Mouse (Mus musculus) C3H10T1/2 (cell line): ENCODE measurements around the gene Rtn2. TPM values are rescaled to one million over a fixed set of nuclear protein-coding genes. Genes with fewer than 3 reads are reported as not detected.

Experiments
- polyA plus RNA-seq, 2 experiments: library from polyadenylated mRNA; unstranded; fragments of >200 nt; fragmentation: generic; extraction: Trizol; gene quantifications; one replicate each; pipeline ENCODE4 v1.2.1; 2012; ENCODE audit warnings: missing spikeins in 2 of 2

Rtn2 gene
- polyA plus RNA-seq, result 1 to 10 TPM in 1 of 2 experiments, under 1 TPM in 1; 0.91 to 1.1 TPM

GRCm38 (mm10) chr7:19282385-19282784, at the start of gene Rtn2:
TSS of gene Rtn2 (plus strand) at chr7:19282624.

DNA sequence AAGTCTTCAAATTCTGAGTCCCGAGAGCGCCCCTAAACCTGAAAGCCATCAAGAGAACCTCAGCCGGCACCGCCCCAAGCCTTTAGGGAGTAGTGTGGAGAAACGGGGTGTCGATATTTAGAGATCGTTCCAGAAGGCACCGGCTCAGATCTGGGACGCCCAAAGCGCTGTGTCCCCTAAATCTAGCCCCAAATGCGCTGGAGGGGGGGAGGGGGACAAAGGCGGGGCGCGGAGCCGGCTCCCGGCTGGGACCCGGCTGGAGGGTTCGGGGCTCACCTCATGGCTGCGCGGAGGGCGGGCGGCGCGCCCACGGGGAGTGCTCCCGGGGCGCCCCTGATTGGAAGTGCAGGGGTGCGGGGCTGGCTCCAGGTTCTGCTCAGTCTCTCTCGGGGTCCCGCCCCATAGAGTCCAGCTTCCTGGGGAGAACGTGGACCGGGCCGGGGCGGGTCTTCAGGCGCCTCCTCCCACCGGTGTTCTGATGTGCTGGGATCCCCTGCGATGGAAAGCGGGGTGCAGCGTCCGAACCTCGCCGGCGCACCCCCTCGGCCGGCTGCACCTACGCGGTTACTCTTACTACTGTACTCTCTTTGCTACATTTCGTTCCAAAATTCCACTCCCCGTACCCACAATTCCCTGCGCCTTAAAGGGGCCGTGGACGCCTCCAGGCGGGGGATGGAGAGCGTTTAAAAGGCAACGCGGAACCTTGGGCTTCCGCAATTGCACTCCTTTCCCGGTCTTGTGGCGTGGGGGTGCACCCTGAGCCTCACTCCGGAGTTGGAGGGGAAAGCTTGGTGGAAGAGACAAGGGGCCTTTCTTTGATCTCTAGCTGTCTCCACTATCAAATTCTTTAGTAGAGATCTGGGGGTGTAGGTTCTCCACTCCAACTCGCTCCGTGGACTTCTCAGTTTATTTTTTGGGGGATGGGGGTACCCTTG, 10.9 kb upstream of the Rtn2 start, which contains the start of gene Vasp:
Gene Vasp (minus strand): TSS at position 580 of the 935 bp plus-strand sequence.

DNA sequence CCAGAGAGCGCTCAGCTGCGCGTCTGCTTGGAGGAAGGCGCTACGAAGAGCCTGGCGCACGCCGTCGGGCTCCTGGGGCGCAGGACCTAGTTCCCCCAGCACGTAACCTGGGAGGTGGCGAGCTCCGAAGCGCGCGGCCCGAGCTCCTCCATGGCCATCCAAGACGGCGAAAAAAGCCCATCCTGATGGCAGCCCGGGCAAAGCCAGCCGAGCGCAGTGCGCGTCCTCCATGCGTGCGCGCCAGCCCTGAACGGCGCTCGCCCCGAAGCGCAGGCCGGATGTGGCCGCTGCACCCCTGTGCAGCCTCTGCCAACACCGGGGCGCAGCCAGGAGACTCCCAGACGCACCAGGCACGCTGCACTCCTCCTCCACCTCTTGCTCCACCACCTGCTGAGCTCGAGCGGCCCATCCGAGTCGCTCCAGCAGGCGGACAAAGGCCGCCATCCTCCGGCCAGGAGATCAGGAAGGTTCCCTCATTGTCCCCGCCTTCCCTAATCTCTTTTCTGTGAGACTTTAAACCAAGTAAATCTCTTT, 2.8 kb upstream of the Rtn2 start, which contains the start of gene Ppm1n:
Gene Ppm1n (minus strand): TSS at position 484 of the 534 bp plus-strand sequence.

DNA sequence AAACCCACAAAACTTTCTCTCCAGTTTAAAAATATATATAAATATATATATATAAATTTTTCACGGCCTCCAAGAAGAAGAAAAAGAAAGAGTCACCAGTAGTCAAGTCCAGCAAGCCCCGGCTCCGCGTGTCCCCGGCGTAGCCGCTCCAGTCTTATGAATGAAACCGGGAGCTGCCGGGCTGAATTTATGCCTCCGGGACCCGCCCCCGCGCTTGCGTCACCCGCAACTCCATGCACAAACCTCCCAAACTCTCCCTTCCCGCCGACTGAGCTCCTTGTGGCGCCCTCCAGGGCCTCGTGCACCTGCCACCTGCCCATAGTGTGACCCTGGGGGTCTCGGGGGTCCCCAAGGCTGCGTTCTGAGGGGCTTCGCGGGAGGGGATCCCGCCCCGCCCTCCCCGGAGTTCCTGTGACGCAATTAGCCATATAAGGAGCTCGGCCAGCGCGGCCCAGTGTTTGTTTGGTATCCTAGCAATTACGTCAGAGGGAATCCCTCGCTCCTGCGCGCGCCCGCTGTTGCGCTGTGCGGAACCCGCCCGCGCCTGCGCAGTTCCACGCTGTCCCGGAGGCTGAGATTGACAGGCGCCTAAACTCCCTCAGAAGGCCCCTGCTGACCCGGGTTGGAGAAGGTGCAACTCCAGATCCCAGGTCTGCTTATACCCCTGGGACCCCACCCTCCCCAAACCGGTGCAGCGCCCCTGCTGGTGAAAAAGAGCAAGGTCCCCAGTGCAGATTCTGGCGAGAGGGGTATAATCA, 27.6 kb downstream of the Rtn2 start, which contains the start of gene Fosb:
Gene Fosb (minus strand): TSS at position 168 of the 758 bp plus-strand sequence.

DNA sequence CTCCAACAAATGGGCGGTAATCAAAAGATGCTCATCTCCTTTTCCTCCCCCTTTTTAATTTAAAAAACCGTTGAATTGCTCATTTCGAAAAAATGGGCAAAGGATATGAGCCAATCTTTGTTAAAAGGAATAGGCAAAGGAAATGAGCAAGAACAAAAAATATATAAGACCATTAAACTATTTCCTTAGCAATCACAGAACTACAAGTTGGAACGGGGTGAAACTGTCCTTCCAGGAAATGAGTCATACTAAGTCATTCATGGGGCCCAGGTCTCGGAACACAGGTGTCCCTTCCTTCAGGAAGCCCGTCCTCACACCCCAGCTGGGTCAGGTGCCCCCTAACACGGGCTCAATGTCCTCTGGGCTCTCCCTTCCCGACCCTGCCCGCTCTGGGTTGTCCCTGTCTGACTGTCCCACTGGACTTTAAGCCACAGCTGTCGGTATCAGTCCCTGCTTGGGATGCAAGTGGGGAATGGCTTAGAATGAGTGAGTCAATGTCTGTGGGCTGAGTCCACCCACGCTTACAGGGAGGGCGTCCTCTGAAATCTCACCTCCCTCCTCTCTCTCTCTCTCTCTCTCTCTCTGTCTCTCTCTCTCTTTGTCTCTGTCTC, 61.9 kb downstream of the Rtn2 start, which contains the start of gene Ercc1:
Gene Ercc1 (plus strand): TSS at position 542 of the 611 bp plus-strand sequence.

Other genes with a start within 250 kb of the Rtn2 start
- gene Rsph6a, start 227.9 kb upstream of the Rtn2 start, polyA plus RNA-seq, result under 1 TPM; 0.08 to 0.26 TPM
- 10 to 100 TPM; 39.5 to 50.7 TPM for gene Dmwd, start 206.4 kb upstream of the Rtn2 start, polyA plus RNA-seq
- 10 to 100 TPM; 23.1 to 40.3 TPM for gene Dmpk, start 198.8 kb upstream of the Rtn2 start, polyA plus RNA-seq
- 10 to 100 TPM in 1 of 2 experiments, 1 to 10 TPM in 1; 3.1 to 18.0 TPM for gene Six5, start 188.0 kb upstream of the Rtn2 start, polyA plus RNA-seq
- gene Gm4969, start 164.3 kb upstream of the Rtn2 start, polyA plus RNA-seq, result not detected
- 1 to 10 TPM; 3.9 to 9.2 TPM for gene Fbxo46, start 162.8 kb upstream of the Rtn2 start, polyA plus RNA-seq
- 1 to 10 TPM; 4.7 to 6.0 TPM for gene Qpctl, start 133.3 kb upstream of the Rtn2 start, polyA plus RNA-seq
- 100 to 1,000 TPM; 214 to 583 TPM for gene Snrpd2, start 132.9 kb upstream of the Rtn2 start, polyA plus RNA-seq
- under 1 TPM; 0.02 to 0.15 TPM for gene Gipr, start 116.5 kb upstream of the Rtn2 start, polyA plus RNA-seq
- under 1 TPM in 1 of 2 experiments, not detected in 1; 0.02 TPM for gene Eml2, start 106.2 kb upstream of the Rtn2 start, polyA plus RNA-seq
- gene Gpr4, start 70.1 kb upstream of the Rtn2 start, polyA plus RNA-seq, result under 1 TPM; 0.05 to 0.14 TPM
- gene Opa3, start 54.3 kb upstream of the Rtn2 start, polyA plus RNA-seq, result 10 to 100 TPM; 22.3 to 24.0 TPM
- gene Vasp, start 10.8 kb upstream of the Rtn2 start, polyA plus RNA-seq, result 10 to 100 TPM; 30.1 to 39.1 TPM
- gene Ppm1n, start 2.6 kb upstream of the Rtn2 start, polyA plus RNA-seq, result not detected
- gene Fosb, start 27.4 kb downstream of the Rtn2 start, polyA plus RNA-seq, result 1 to 10 TPM in 1 of 2 experiments, under 1 TPM in 1; 0.29 to 1.1 TPM
- gene Ercc1, start 62.2 kb downstream of the Rtn2 start, polyA plus RNA-seq, result 100 to 1,000 TPM in 1 of 2 experiments, 10 to 100 TPM in 1; 85.1 to 272 TPM
- 10 to 100 TPM in 1 of 2 experiments, 1 to 10 TPM in 1; 9.0 to 24.5 TPM for gene Cd3eap, start 76.9 kb downstream of the Rtn2 start, polyA plus RNA-seq
- gene Ppp1r13l, start 77.1 kb downstream of the Rtn2 start, polyA plus RNA-seq, result 1 to 10 TPM; 7.3 to 7.9 TPM
- gene Ercc2, start 99.4 kb downstream of the Rtn2 start, polyA plus RNA-seq, result 10 to 100 TPM in 1 of 2 experiments, 1 to 10 TPM in 1; 6.7 to 12.5 TPM
- gene Klc3, start 121.5 kb downstream of the Rtn2 start, polyA plus RNA-seq, result 1 to 10 TPM in 1 of 2 experiments, under 1 TPM in 1; 0.61 to 2.7 TPM
- under 1 TPM in 1 of 2 experiments, not detected in 1; 0.05 TPM for gene Ckm, start 122.2 kb downstream of the Rtn2 start, polyA plus RNA-seq
- gene Mark4, start 176.2 kb downstream of the Rtn2 start, polyA plus RNA-seq, result 10 to 100 TPM in 1 of 2 experiments, 1 to 10 TPM in 1; 7.2 to 16.0 TPM
- gene Exoc3l2, start 180.7 kb downstream of the Rtn2 start, polyA plus RNA-seq, result under 1 TPM; 0.06 to 0.08 TPM
- 1 to 10 TPM; 2.8 to 7.6 TPM for gene Bloc1s3, start 225.7 kb downstream of the Rtn2 start, polyA plus RNA-seq
- 100 to 1,000 TPM in 1 of 2 experiments, 10 to 100 TPM in 1; 46.3 to 112 TPM for gene Trappc6a, start 225.8 kb downstream of the Rtn2 start, polyA plus RNA-seq
- under 1 TPM; 0.01 to 0.32 TPM for gene Nkpd1, start 235.2 kb downstream of the Rtn2 start, polyA plus RNA-seq